Mouse (Mus musculus): ENCODE results near the gene Lrmp. TPM values are rescaled to one million over a fixed set of nuclear protein-coding genes. Genes with fewer than 3 reads are reported as not detected.
A peak's percentile ranks its signal among the peaks of the same experiment; 100 is the strongest.

Gene Lrmp
- 1.7 and 4.4 TPM in 2 replicates for total RNA-seq (2014; rRNA removed)
- polyA plus RNA-seq (2015; fragmentation: Nextera tagmentation; extraction: Ambion mirVana) = 0.54 and 0.74 TPM in 2 replicates

GRCm38 (mm10) chr6:145115476-145116097 lies at the start of gene Lrmp:
Lrmp (plus strand) TSS chr6:145115653.
- Histone ChIP-seq H3K4me3 (ENCODE audit: low read length) (no peak within 1 kb of the TSS), H3K9me3 (ENCODE audit: low read length) (no peaks in the 10 kb centered on the region), H3K27me3 (ENCODE audit: insufficient read depth, low read length) (no peaks in the 10 kb centered on the region), H3K4me1 (ENCODE audit: insufficient read depth, low read length) (no peaks in the 10 kb centered on the region), H3K4me2 (ENCODE audit: low read depth, low read length) (no peak within 1 kb of the TSS), H3K36me3 (ENCODE audit: insufficient read depth, low read length) (no peaks in the 10 kb centered on the region), H3K9ac (replicated peaks; ENCODE audit: low read length) (no peak within 1 kb of the TSS), H3K27ac (no peak within 1 kb of the TSS)
- 65% methylated on average over 6 of the region's 6 CpGs for WGBS
- TF ChIP-seq CTCF (IDR thresholded peaks at IDR 0.05; ENCODE audit: low read depth) = peak; percentile 36
- no peak for ATAC-seq
- DNase-seq (ENCODE audit: low spot score) = no peak

DNA sequence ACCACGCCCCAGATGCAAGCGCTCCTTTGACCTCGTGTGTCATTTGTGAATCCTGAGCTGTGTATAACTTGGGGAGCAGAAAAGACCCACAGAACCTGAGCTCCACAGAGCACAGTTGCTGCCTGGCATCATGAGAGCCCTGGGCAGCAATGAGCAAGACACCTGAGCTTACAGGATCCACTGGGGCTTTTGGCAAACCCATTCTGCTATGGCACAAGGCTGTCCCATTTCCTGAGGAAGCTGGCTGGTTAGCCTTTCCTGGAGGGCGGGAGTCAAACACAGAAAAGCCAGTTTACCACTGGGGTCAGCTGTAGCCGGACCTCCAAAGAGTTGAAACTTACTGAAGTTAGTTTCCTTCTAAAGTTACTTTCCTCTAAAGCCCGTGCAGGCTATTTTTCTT lies 49.0 kb upstream of the Lrmp start:
- H3K4me1 ChIP-seq (ENCODE audit: insufficient read depth, low read length) = no peaks in the 10 kb centered on the region
- H3K27me3 ChIP-seq (ENCODE audit: insufficient read depth, low read length) = no peaks in the 10 kb centered on the region
- 87% methylated on average over 6 of the region's 6 CpGs for WGBS

GRCm38 (mm10) chr6:145067679-145068078 lies 47.8 kb upstream of the Lrmp start:
- no peak for TF ChIP-seq CTCF (IDR thresholded peaks at IDR 0.05; ENCODE audit: low read depth)
- Histone ChIP-seq H3K27me3 (ENCODE audit: insufficient read depth, low read length) (no peaks in the 10 kb centered on the region), H3K36me3 (ENCODE audit: insufficient read depth, low read length) (no peaks in the 10 kb centered on the region), H3K9ac (replicated peaks; ENCODE audit: low read length) (no peak overlapping the region), H3K27ac (no peak overlapping the region), H3K4me2 (ENCODE audit: low read depth, low read length) (no peak overlapping the region), H3K9me3 (ENCODE audit: low read length) (no peaks in the 10 kb centered on the region), H3K4me3 (ENCODE audit: low read length) (no peak overlapping the region), H3K4me1 (ENCODE audit: insufficient read depth, low read length) (no peaks in the 10 kb centered on the region)
- 87% methylated on average over 8 of the region's 8 CpGs for WGBS
- ATAC-seq = no peak
- no peak for DNase-seq (ENCODE audit: low spot score)

More for the DNA sequence above, 49.0 kb upstream of the Lrmp start:
- no peak overlapping the region for H3K4me3 ChIP-seq (ENCODE audit: low read length)
- H3K36me3 ChIP-seq (ENCODE audit: insufficient read depth, low read length) = no peaks in the 10 kb centered on the region
- ATAC-seq = no peak
- H3K27ac ChIP-seq = no peak overlapping the region
- DNase-seq (ENCODE audit: low spot score) = no peak
- no peak overlapping the region for H3K9ac ChIP-seq (replicated peaks; ENCODE audit: low read length)
- TF ChIP-seq CTCF (IDR thresholded peaks at IDR 0.05; ENCODE audit: low read depth) = no peak
- no peaks in the 10 kb centered on the region for H3K9me3 ChIP-seq (ENCODE audit: low read length)
- no peak overlapping the region for H3K4me2 ChIP-seq (ENCODE audit: low read depth, low read length)

GRCm38 (mm10) chr6:145069397-145069796 lies 46.1 kb upstream of the Lrmp start:
- no peaks in the 10 kb centered on the region for H3K36me3 ChIP-seq (ENCODE audit: insufficient read depth, low read length)
- 90% methylated on average over 7 of the region's 7 CpGs for WGBS
- H3K4me1 ChIP-seq (ENCODE audit: insufficient read depth, low read length) = no peaks in the 10 kb centered on the region
- no peak overlapping the region for H3K4me3 ChIP-seq (ENCODE audit: low read length)
- no peaks in the 10 kb centered on the region for H3K9me3 ChIP-seq (ENCODE audit: low read length)
- no peak for TF ChIP-seq CTCF (IDR thresholded peaks at IDR 0.05; ENCODE audit: low read depth)
- no peak for ATAC-seq
- no peaks in the 10 kb centered on the region for H3K27me3 ChIP-seq (ENCODE audit: insufficient read depth, low read length)
- H3K9ac ChIP-seq (replicated peaks; ENCODE audit: low read length) = no peak overlapping the region
- no peak overlapping the region for H3K4me2 ChIP-seq (ENCODE audit: low read depth, low read length)
- no peak for DNase-seq (ENCODE audit: low spot score)
- H3K27ac ChIP-seq = no peak overlapping the region

- TF ChIP-seq CTCF (IDR thresholded peaks at IDR 0.05; ENCODE audit: low read depth) = no peak
- no peaks in the 10 kb centered on the region for H3K27me3 ChIP-seq (ENCODE audit: insufficient read depth, low read length)
- 92% methylated on average over 2 of the region's 2 CpGs for WGBS
- no peaks in the 10 kb centered on the region for H3K36me3 ChIP-seq (ENCODE audit: insufficient read depth, low read length)
- H3K9ac ChIP-seq (replicated peaks; ENCODE audit: low read length) = no peak overlapping the region
- H3K4me2 ChIP-seq (ENCODE audit: low read depth, low read length) = no peak overlapping the region
- no peaks in the 10 kb centered on the region for H3K9me3 ChIP-seq (ENCODE audit: low read length)
- DNase-seq (ENCODE audit: low spot score) (no peak), ATAC-seq (no peak)
- H3K4me1 ChIP-seq (ENCODE audit: insufficient read depth, low read length) = no peaks in the 10 kb centered on the region
- H3K27ac ChIP-seq = no peak overlapping the region
- no peak overlapping the region for H3K4me3 ChIP-seq (ENCODE audit: low read length)
Measured at GRCm38 (mm10) chr6:145069921-145070320, 45.5 kb upstream of the Lrmp start.

DNA sequence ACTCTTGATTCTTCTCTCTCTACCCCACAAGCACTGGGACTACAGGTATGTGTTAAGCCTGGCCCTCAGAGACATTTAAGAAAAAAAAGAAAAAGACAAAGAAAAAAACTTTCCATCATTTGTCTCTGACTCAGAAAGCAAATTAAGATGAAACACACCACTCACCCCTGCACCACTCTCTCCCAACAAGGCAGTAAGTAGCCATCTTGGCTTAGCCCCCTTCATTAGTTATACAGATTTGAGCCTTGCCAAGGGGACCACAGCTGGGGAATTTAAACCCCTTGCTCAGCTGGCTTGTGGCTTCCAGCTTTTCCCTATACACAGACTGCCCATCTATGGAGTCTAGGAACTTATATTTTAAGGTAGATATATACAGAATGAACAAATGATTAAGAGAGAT lies 41.0 kb upstream of the Lrmp start:
- no peaks in the 10 kb centered on the region for H3K9me3 ChIP-seq (ENCODE audit: low read length)
- no peaks in the 10 kb centered on the region for H3K4me1 ChIP-seq (ENCODE audit: insufficient read depth, low read length)
- no peaks in the 10 kb centered on the region for H3K36me3 ChIP-seq (ENCODE audit: insufficient read depth, low read length)
- H3K9ac ChIP-seq (replicated peaks; ENCODE audit: low read length) = no peak overlapping the region
- ATAC-seq (no peak), DNase-seq (ENCODE audit: low spot score) (no peak)
- H3K27me3 ChIP-seq (ENCODE audit: insufficient read depth, low read length) = no peaks in the 10 kb centered on the region
- H3K4me2 ChIP-seq (ENCODE audit: low read depth, low read length) = peak overlapping the region; percentile 97
- H3K27ac ChIP-seq = no peak overlapping the region
- no peak for TF ChIP-seq CTCF (IDR thresholded peaks at IDR 0.05; ENCODE audit: low read depth)
- no peak overlapping the region; the same call in 1 of the 2 replicates for H3K4me3 ChIP-seq (ENCODE audit: low read length)

- H3K9me3 ChIP-seq (ENCODE audit: low read length) = no peaks in the 10 kb centered on the region
- DNase-seq (ENCODE audit: low spot score) (peak; percentile 54), ATAC-seq (peak; percentile 65)
- peak overlapping the region; percentile 97 for H3K4me2 ChIP-seq (ENCODE audit: low read depth, low read length)
- H3K36me3 ChIP-seq (ENCODE audit: insufficient read depth, low read length) = no peaks in the 10 kb centered on the region
- H3K27ac ChIP-seq = peak overlapping the region; percentile 55; the same call in 1 of the 2 replicates
- under 1% methylated on average over 20 of the region's 20 CpGs for WGBS
- no peaks in the 10 kb centered on the region for H3K27me3 ChIP-seq (ENCODE audit: insufficient read depth, low read length)
- peak overlapping the region; percentile 53 for H3K4me3 ChIP-seq (ENCODE audit: low read length)
- TF ChIP-seq CTCF (IDR thresholded peaks at IDR 0.05; ENCODE audit: low read depth) = no peak
- H3K9ac ChIP-seq (replicated peaks; ENCODE audit: low read length) = peak overlapping the region; percentile 58
- no peaks in the 10 kb centered on the region for H3K4me1 ChIP-seq (ENCODE audit: insufficient read depth, low read length)
Measured at GRCm38 (mm10) chr6:145075088-145075547, 40.3 kb upstream of the Lrmp start.

Data from hindbrain, postnatal 0 days (tissue).